In the genomic region with DNA sequence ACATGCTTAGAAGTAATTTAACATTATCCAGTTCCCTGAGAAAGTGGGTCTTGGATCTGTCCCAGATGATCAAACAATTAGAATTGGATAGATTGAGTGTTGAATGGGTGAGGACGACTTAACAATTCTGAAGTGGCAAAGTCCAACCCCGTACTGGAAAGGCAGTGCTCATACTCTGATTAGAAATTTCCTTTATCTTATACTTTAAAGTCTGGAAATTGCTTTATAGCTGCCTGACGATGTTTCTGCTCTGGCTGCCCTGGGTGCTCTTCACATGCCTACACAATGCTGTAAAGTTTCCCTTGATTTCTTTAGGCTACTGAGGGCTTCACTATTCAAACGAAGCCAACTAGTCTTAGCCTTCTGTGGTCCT, we compare ENCODE assay signal across 31 mouse cellular contexts.
"Had no signal": no experiment of that assay in that cellular context is flagged by ENCODE, and none has a peak within 500 bp of the region (broad histone marks: within the 10 kb centered on the region; RNA-seq: fewer than 3 reads in every experiment).

No protein-coding gene starts in this region.

- H3K36me3 ChIP-seq: limb, embryonic 10.5 days; limb, embryonic 12.5 days; limb, embryonic 13.5 days; limb, embryonic 15.5 days; liver, embryonic 12.5 days; liver, embryonic 13.5 days; liver, embryonic 15.5 days; lung, embryonic 15.5 days; midbrain, embryonic 10.5 days; midbrain, embryonic 12.5 days; midbrain, embryonic 13.5 days; midbrain, embryonic 15.5 days had no signal

- H3K4me2 ChIP-seq: limb, embryonic 12.5 days; limb, embryonic 13.5 days; limb, embryonic 15.5 days; liver, embryonic 11.5 days; liver, embryonic 12.5 days; liver, embryonic 13.5 days; liver, embryonic 15.5 days; lung, embryonic 14.5 days; lung, embryonic 15.5 days; midbrain, embryonic 11.5 days; midbrain, embryonic 12.5 days; midbrain, embryonic 13.5 days; midbrain, embryonic 15.5 days had no signal

- H3K27ac ChIP-seq: limb, embryonic 10.5 days; limb, embryonic 12.5 days; limb, embryonic 13.5 days; limb, embryonic 15.5 days; liver, embryonic 12.5 days; liver, embryonic 13.5 days; liver, embryonic 14.5 days; liver, embryonic 15.5 days; lung, embryonic 15.5 days; macrophage; midbrain, embryonic 10.5 days; midbrain, embryonic 12.5 days; midbrain, embryonic 13.5 days; midbrain, embryonic 15.5 days had no signal

- H3K4me1 ChIP-seq: limb, embryonic 12.5 days; limb, embryonic 13.5 days; limb, embryonic 15.5 days; liver, embryonic 12.5 days; liver, embryonic 13.5 days; liver, embryonic 15.5 days; lung, embryonic 15.5 days; megakaryocyte, embryonic 14.5 days; midbrain, embryonic 10.5 days; midbrain, embryonic 12.5 days; midbrain, embryonic 13.5 days; midbrain, embryonic 15.5 days had no signal

- H3K27me3 ChIP-seq: limb, embryonic 12.5 days; limb, embryonic 13.5 days; limb, embryonic 15.5 days; liver, embryonic 12.5 days; liver, embryonic 13.5 days; liver, embryonic 15.5 days; lung, embryonic 15.5 days; midbrain, embryonic 12.5 days; midbrain, embryonic 13.5 days; midbrain, embryonic 15.5 days had no signal

- H3K9me3 ChIP-seq: limb, embryonic 10.5 days; limb, embryonic 12.5 days; limb, embryonic 13.5 days; limb, embryonic 15.5 days; liver, embryonic 12.5 days; liver, embryonic 13.5 days; liver, embryonic 15.5 days; lung, embryonic 15.5 days; megakaryocyte, embryonic 14.5 days; midbrain, embryonic 10.5 days; midbrain, embryonic 12.5 days; midbrain, embryonic 13.5 days; midbrain, embryonic 15.5 days had no signal

- DNase-seq: left cerebral cortex, postnatal 4 days; liver; liver, embryonic 13.5 days; liver, postnatal 0 days; lung, adult 18-20 months; lung, adult 2 months; lung, postnatal 10 days; lung, postnatal 14 days; lung, postnatal 36 days; lung, postnatal 4 days; midbrain, embryonic 14.5 days had no signal

- H3K9ac ChIP-seq: limb, embryonic 12.5 days; limb, embryonic 13.5 days; limb, embryonic 15.5 days; liver, embryonic 12.5 days; liver, embryonic 13.5 days; liver, embryonic 14.5 days; liver, embryonic 15.5 days; liver, postnatal 0 days; lung, embryonic 14.5 days; lung, embryonic 15.5 days; midbrain, embryonic 12.5 days; midbrain, embryonic 13.5 days; midbrain, embryonic 15.5 days had no signal

- ATAC-seq: liver, embryonic 12.5 days; liver, postnatal 0 days; lung, postnatal 0 days; midbrain, embryonic 13.5 days; midbrain, embryonic 15.5 days; midbrain, embryonic 16.5 days had no signal

- H3K4me3 ChIP-seq: limb, embryonic 10.5 days; limb, embryonic 12.5 days; limb, embryonic 13.5 days; limb, embryonic 15.5 days; liver, embryonic 12.5 days; liver, embryonic 13.5 days; liver, embryonic 15.5 days; lung, embryonic 15.5 days; midbrain, embryonic 10.5 days; midbrain, embryonic 12.5 days; midbrain, embryonic 13.5 days; midbrain, embryonic 15.5 days; myocyte had no signal
